Mouse (Mus musculus) adipose tissue, adult 10 weeks (tissue): Measurements from ENCODE around the gene Atox1. TPM values are rescaled to one million over a fixed set of nuclear protein-coding genes. Genes with fewer than 3 reads are reported as not detected.

Source experiments
- polyA plus RNA-seq: library from polyadenylated mRNA; stranded (reverse); fragments of 350-450 nt; fragmentation: Illumina TruSeq; extraction: RNeasy Lipid Tissue Mini Kit (QIAGEN cat#74804); gene quantifications from one replicate; pipeline ENCODE4 v1.2.3, GENCODE M21; 2014; ENCODE audit warnings: low read depth, low replicate concordance

Gene Atox1
- polyA plus RNA-seq: 405 TPM

GRCm38 (mm10) chr11:55461019-55461645 lies at the start of gene Atox1:
Gene Atox1 (minus strand): TSS chr11:55461239.

GRCm38 (mm10) chr11:55469048-55469843 lies 8.2 kb upstream of the Atox1 start, which contains the start of gene G3bp1:
Gene G3bp1 (plus strand): TSS chr11:55469685.

GRCm38 (mm10) chr11:55422978-55423377 lies 38.1 kb downstream of the Atox1 start, which contains the start of gene Sparc:
Gene Sparc (minus strand): TSS chr11:55423183.

Other genes starting within 250 kb of the Atox1 start
- 1.4 TPM for gene Fat2, start 124.7 kb downstream of the Atox1 start, polyA plus RNA-seq
- 1,467 TPM for gene Sparc, start 38.1 kb downstream of the Atox1 start, polyA plus RNA-seq
- gene G3bp1, start 8.4 kb upstream of the Atox1 start, polyA plus RNA-seq: 28.7 TPM
- not detected for gene Glra1, start 147.0 kb upstream of the Atox1 start, polyA plus RNA-seq